Mouse (Mus musculus) CH12.LX (cell line): ENCODE results near the gene Trim66.

ENCODE experiments used
- CHD2 ChIP-seq: IDR thresholded peaks from 2 replicates; pipeline ENCODE4 v1.6.1; 2011; ENCODE audit warnings: low read length, improper control_type of control experiment
- CTCF ChIP-seq, 2 experiments: IDR thresholded peaks in 1 of 2; conservative IDR thresholded peaks in 1 of 2; 2 replicates each; pipeline ENCODE4 v1.5.1; 2011 to 2012; ENCODE audit warnings: low read depth in 2 of 2, low read length in 2 of 2, improper control_type of control experiment in 1 of 2, inconsistent platforms in 1 of 2, mild to moderate bottlenecking in 1 of 2, moderate library complexity in 1 of 2
- POLR2A ChIP-seq: IDR thresholded peaks from 2 replicates; pipeline ENCODE4 v1.6.1; 2011; ENCODE audit warnings: low read depth, mild to moderate bottlenecking, improper control_type of control experiment, low read length
- SIN3A ChIP-seq: IDR thresholded peaks from 2 replicates; pipeline ENCODE4 v1.6.1; 2012; ENCODE audit warnings: low read length, improper control_type of control experiment, inconsistent platforms
- SMC3 ChIP-seq: IDR thresholded peaks from 2 replicates; pipeline ENCODE4 v1.6.1; 2011; ENCODE audit warnings: low read depth, low read length, improper control_type of control experiment
- USF1 ChIP-seq: IDR thresholded peaks from 2 replicates; pipeline ENCODE4 v1.6.1; 2014; ENCODE audit warnings: low read depth, mild to moderate bottlenecking, inconsistent platforms, low read length, improper control_type of control experiment

DNA sequence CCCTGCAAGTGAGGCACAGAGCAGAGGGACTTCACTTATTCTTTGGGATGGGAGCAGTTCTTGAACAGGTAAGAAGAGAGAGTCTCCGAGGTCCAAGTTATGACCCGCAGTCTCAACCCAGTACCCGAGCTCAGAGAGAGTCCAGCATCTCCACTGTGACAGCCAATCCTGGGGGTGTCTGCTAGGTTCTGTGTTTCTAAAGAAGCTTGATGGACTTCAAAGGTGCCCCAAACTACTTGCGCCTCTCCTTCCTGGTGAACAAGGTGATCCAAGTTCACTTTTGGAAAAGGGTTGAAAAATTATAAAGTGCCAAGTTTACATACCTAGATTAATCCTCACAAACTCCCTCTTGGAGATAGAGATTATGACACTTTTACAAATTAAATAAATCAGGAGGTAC lies at the start of gene Trim66:
- TF ChIP-seq POLR2A (no peak), CHD2 (no peak), SIN3A (no peak), CTCF (conservative IDR thresholded peaks at IDR 0.05 in 1 of 2, IDR thresholded peaks at IDR 0.05 in 1 of 2; ENCODE audit: low read depth in 2 of 2, low read length in 2 of 2) (no peak), USF1 (no peak), SMC3 (no peak)
